In genomic region chr11:75141038-75141437, GRCm38 (mm10) we compare ENCODE assay signal across 9 mouse cellular contexts. TPM values are rescaled to one million over a fixed set of nuclear protein-coding genes. Genes with fewer than 3 reads are reported as not detected.
DNase-seq lines count a peak whose midpoint lies in the region; ATAC-seq and TF ChIP-seq lines count a peak whose summit lies in the region.
"Had no signal": no experiment of that assay in that cellular context is flagged by ENCODE, and none has a peak within 500 bp of the region (broad histone marks: within the 10 kb centered on the region; RNA-seq: fewer than 3 reads in every experiment).

No protein-coding gene starts in this region.

- no peaks in the 10 kb centered on the region for H3K9me3 ChIP-seq in hindbrain, embryonic 13.5 days
- no peaks in the 10 kb centered on the region for H3K9me3 ChIP-seq in hindbrain, embryonic 16.5 days (ENCODE audit: control insufficient read depth, low read length)
- no peaks in the 10 kb centered on the region for H3K9me3 ChIP-seq in neural tube, embryonic 13.5 days
- H3K9me3 ChIP-seq in intestine, postnatal 0 days (ENCODE audit: control insufficient read depth) = no peaks in the 10 kb centered on the region

- 76% methylated on average over 3 of the region's 3 CpGs for WGBS in hindbrain, embryonic 13.5 days
- 89% methylated on average over 3 of the region's 3 CpGs for WGBS in hindbrain, embryonic 16.5 days
- WGBS in neural tube, embryonic 13.5 days = 80% methylated on average over 3 of the region's 3 CpGs
- 58% methylated on average over 3 of the region's 3 CpGs for WGBS in intestine, postnatal 0 days

- no peak for ATAC-seq in hindbrain, embryonic 13.5 days (ENCODE audit: low FRiP score)
- no peak for ATAC-seq in hindbrain, embryonic 16.5 days
- no peak for ATAC-seq in neural tube, embryonic 13.5 days (ENCODE audit: low read depth)
- ATAC-seq in intestine, postnatal 0 days = no peak
- ATAC-seq: forebrain, embryonic 16.5 days had no signal

- H3K4me2 ChIP-seq in hindbrain, embryonic 13.5 days = no peak overlapping the region
- no peak overlapping the region for H3K4me2 ChIP-seq in hindbrain, embryonic 16.5 days (ENCODE audit: low read length)
- H3K4me2 ChIP-seq in neural tube, embryonic 13.5 days = no peak overlapping the region
- no peak overlapping the region for H3K4me2 ChIP-seq in intestine, postnatal 0 days (replicated peaks; ENCODE audit: low read depth)

- H3K9ac ChIP-seq in hindbrain, embryonic 13.5 days = no peak overlapping the region
- H3K9ac ChIP-seq in hindbrain, embryonic 16.5 days (ENCODE audit: low read depth, low read length) = no peak overlapping the region
- H3K9ac ChIP-seq in neural tube, embryonic 13.5 days = no peak overlapping the region
- no peak overlapping the region for H3K9ac ChIP-seq in intestine, postnatal 0 days (ENCODE audit: low read depth, low read length)

- H3K36me3 ChIP-seq in hindbrain, embryonic 13.5 days = peaks cover 28% of the 10 kb centered on the region
- peaks cover 9% of the 10 kb centered on the region; the same call in 1 of the 2 replicates for H3K36me3 ChIP-seq in hindbrain, embryonic 16.5 days (ENCODE audit: control insufficient read depth, insufficient read depth, low read length)
- peaks cover 32% of the 10 kb centered on the region for H3K36me3 ChIP-seq in neural tube, embryonic 13.5 days
- H3K36me3 ChIP-seq in intestine, postnatal 0 days (ENCODE audit: control insufficient read depth, insufficient read depth) = peaks cover 25% of the 10 kb centered on the region

- H3K27ac ChIP-seq in hindbrain, embryonic 13.5 days = 0 out of 2 replicates have a peak overlapping the region, but pooled peaks have one; percentile 10
- H3K27ac ChIP-seq in hindbrain, embryonic 16.5 days (ENCODE audit: low read depth, low read length) = no peak overlapping the region
- H3K27ac ChIP-seq in neural tube, embryonic 13.5 days (replicated peaks) = 0 out of 2 replicates have a peak overlapping the region, but pooled peaks have one; percentile 59
- peak overlapping the region; percentile 37; the same call in 1 of the 2 replicates for H3K27ac ChIP-seq in intestine, postnatal 0 days (ENCODE audit: low read depth, low read length)

- no peaks in the 10 kb centered on the region for H3K27me3 ChIP-seq in hindbrain, embryonic 13.5 days
- H3K27me3 ChIP-seq in hindbrain, embryonic 16.5 days (replicated peaks; ENCODE audit: control insufficient read depth, insufficient read depth, low read length) = no peaks in the 10 kb centered on the region
- no peaks in the 10 kb centered on the region for H3K27me3 ChIP-seq in neural tube, embryonic 13.5 days
- no peaks in the 10 kb centered on the region for H3K27me3 ChIP-seq in intestine, postnatal 0 days (replicated peaks; ENCODE audit: control insufficient read depth, insufficient read depth, low read length)

- TF ChIP-seq CTCF in intestine, postnatal 0 days (IDR thresholded peaks at IDR 0.05; ENCODE audit: low read depth) = no peak

- no peak for DNase-seq in neural tube, embryonic 10.5 days (ENCODE audit: extremely low spot score, low spot score)
- no peak for DNase-seq in urinary bladder, postnatal 25 days (ENCODE audit: low spot score)
- DNase-seq in retina, postnatal 1 day = no peak
- DNase-seq in cerebellum, adult 11-12 months = no peak

- H3K4me3 ChIP-seq in hindbrain, embryonic 13.5 days = no peak overlapping the region
- no peak overlapping the region for H3K4me3 ChIP-seq in hindbrain, embryonic 16.5 days (ENCODE audit: low read length)
- H3K4me3 ChIP-seq in neural tube, embryonic 13.5 days = no peak overlapping the region
- no peak overlapping the region for H3K4me3 ChIP-seq in intestine, postnatal 0 days (ENCODE audit: low read depth, low read length)

- peaks cover 31% of the 10 kb centered on the region for H3K4me1 ChIP-seq in hindbrain, embryonic 13.5 days (replicated peaks)
- 0 out of 2 replicates have a peak, but pooled peaks cover 2% of the 10 kb centered on the region for H3K4me1 ChIP-seq in hindbrain, embryonic 16.5 days (ENCODE audit: control insufficient read depth, insufficient read depth, low read depth, low read length)
- peaks cover 59% of the 10 kb centered on the region for H3K4me1 ChIP-seq in neural tube, embryonic 13.5 days (replicated peaks)
- H3K4me1 ChIP-seq in intestine, postnatal 0 days (replicated peaks; ENCODE audit: control insufficient read depth, insufficient read depth, low read length) = peaks cover 17% of the 10 kb centered on the region; the same call in 1 of the 2 replicates

RNA-seq across cellular contexts. Expression of gene Hic1, which starts 28.3 kb away (rescaled TPM):
- polyA plus RNA-seq in hindbrain, embryonic 13.5 days (2015; fragmentation: Nextera tagmentation; extraction: Ambion mirVana) = 3.4 TPM in 2 replicates
- polyA plus RNA-seq in hindbrain, embryonic 16.5 days (2015; fragmentation: Nextera tagmentation; extraction: Ambion mirVana) = 1.9 and 2.2 TPM in 2 replicates
- polyA plus RNA-seq in neural tube, embryonic 13.5 days (2015; fragmentation: Nextera tagmentation; extraction: Ambion mirVana) = 7.4 and 9.2 TPM in 2 replicates
- polyA plus RNA-seq in intestine, postnatal 0 days (2015; fragmentation: Nextera tagmentation; extraction: Ambion mirVana) = 8.6 and 8.8 TPM in 2 replicates

RNA-seq across cellular contexts. Expression of gene Ovca2, which starts 37.6 kb away (rescaled TPM):
- 17.0 and 18.2 TPM in 2 replicates for polyA plus RNA-seq in hindbrain, embryonic 13.5 days (2015; fragmentation: Nextera tagmentation; extraction: Ambion mirVana)
- polyA plus RNA-seq in hindbrain, embryonic 16.5 days (2015; fragmentation: Nextera tagmentation; extraction: Ambion mirVana) = 14.4 and 14.5 TPM in 2 replicates
- 18.6 and 20.5 TPM in 2 replicates for polyA plus RNA-seq in neural tube, embryonic 13.5 days (2015; fragmentation: Nextera tagmentation; extraction: Ambion mirVana)
- polyA plus RNA-seq in intestine, postnatal 0 days (2015; fragmentation: Nextera tagmentation; extraction: Ambion mirVana) = 21.6 and 22.4 TPM in 2 replicates

RNA-seq across cellular contexts. Expression of gene Dph1, which starts 50.0 kb away (rescaled TPM):
- polyA plus RNA-seq in hindbrain, embryonic 13.5 days (2015; fragmentation: Nextera tagmentation; extraction: Ambion mirVana) = 14.4 and 15.5 TPM in 2 replicates
- 15.4 and 15.7 TPM in 2 replicates for polyA plus RNA-seq in hindbrain, embryonic 16.5 days (2015; fragmentation: Nextera tagmentation; extraction: Ambion mirVana)
- polyA plus RNA-seq in neural tube, embryonic 13.5 days (2015; fragmentation: Nextera tagmentation; extraction: Ambion mirVana) = 13.7 and 15.0 TPM in 2 replicates
- 11.3 and 12.3 TPM in 2 replicates for polyA plus RNA-seq in intestine, postnatal 0 days (2015; fragmentation: Nextera tagmentation; extraction: Ambion mirVana)

RNA-seq across cellular contexts. Expression of gene Rtn4rl1, which starts 52.5 kb away (rescaled TPM):
- 6.2 and 8.0 TPM in 2 replicates for polyA plus RNA-seq in hindbrain, embryonic 13.5 days (2015; fragmentation: Nextera tagmentation; extraction: Ambion mirVana)
- 10.6 and 10.7 TPM in 2 replicates for polyA plus RNA-seq in hindbrain, embryonic 16.5 days (2015; fragmentation: Nextera tagmentation; extraction: Ambion mirVana)
- 12.4 and 16.5 TPM in 2 replicates for polyA plus RNA-seq in neural tube, embryonic 13.5 days (2015; fragmentation: Nextera tagmentation; extraction: Ambion mirVana)
- polyA plus RNA-seq in intestine, postnatal 0 days (2015; fragmentation: Nextera tagmentation; extraction: Ambion mirVana) = 1.5 and 1.8 TPM in 2 replicates
